Mouse (Mus musculus) C2C12 (cell line): ENCODE results near the gene Cldn17.

Experiments used
- CEBPB ChIP-seq: IDR thresholded peaks from one replicate; pipeline ENCODE4 v1.6.1; 2011; ENCODE audit warnings: low read depth, mild to moderate bottlenecking, control low read depth, moderate library complexity
- CTCF ChIP-seq: IDR thresholded peaks from one replicate; pipeline ENCODE4 v1.5.1; 2011; ENCODE audit not compliant: control insufficient read depth, insufficient read depth, insufficient read length
- MAX ChIP-seq: IDR thresholded peaks from one replicate; pipeline ENCODE4 v1.6.1; 2011; ENCODE audit warnings: mild to moderate bottlenecking, control low read depth
- MYOD1 ChIP-seq: IDR thresholded peaks from one replicate; pipeline ENCODE4 v1.6.1; 2011; ENCODE audit warnings: low read depth; ENCODE audit not compliant: control insufficient read depth, insufficient read length
- MYOG ChIP-seq: IDR thresholded peaks from one replicate; pipeline ENCODE4 v1.6.1; 2011; ENCODE audit not compliant: control insufficient read depth, insufficient read length; ENCODE audit errors: extremely low read depth
- USF1 ChIP-seq: IDR thresholded peaks from one replicate; pipeline ENCODE4 v1.6.1; 2011; ENCODE audit warnings: low read depth, mild to moderate bottlenecking, control low read depth, moderate library complexity

DNA sequence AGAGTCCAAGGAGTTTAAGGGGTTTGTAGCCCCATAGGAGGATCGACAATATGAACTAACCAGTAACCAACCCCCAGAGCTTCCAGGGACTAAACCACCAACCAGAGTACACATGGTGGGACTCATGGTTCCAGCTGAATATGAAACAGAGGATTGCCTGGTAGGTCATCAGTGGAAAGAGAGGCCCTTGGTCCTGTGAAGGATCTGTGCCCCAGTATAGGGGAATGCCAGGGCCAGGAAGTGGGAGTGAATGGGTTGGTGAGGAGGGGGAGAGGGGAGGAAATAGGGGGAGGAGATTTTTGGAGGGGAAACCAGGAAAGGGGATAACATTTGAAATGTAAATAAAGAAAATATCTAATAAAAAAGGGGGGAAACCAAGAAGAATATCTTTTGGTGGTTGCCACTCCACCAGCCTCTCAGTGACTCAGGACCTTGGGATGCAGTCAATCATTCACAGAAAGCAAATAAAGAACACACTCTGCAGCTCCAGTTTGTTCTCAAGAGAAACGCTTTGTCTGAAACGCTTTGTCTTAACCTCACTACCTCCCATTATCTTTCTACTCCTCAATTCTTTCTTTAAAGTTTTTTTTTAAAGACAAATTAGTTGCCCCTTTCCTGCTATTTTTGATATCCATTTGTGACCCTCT, 33.2 kb upstream of the Cldn17 start:
- TF ChIP-seq USF1 (no peak), CTCF (no peak), MYOG (no peak), MYOD1 (no peak), CEBPB (no peak), MAX (no peak)
